Mouse (Mus musculus) heart, embryonic 11.5 days (tissue): Measurements from ENCODE around the gene Asna1. TPM values are rescaled to one million over a fixed set of nuclear protein-coding genes. Genes with fewer than 3 reads are reported as not detected.

Experiments used
- ATAC-seq: fragments of 200-750 bp; cut with Nextera tagmentation; replicated peaks from 2 replicates; pipeline ENCODE4 v1.8.0; 2017; ENCODE audit warnings: moderate library complexity; ENCODE audit not compliant: insufficient number of reproducible peaks, low FRiP score, low TSS enrichment
- H3K27ac ChIP-seq: fragments of 300-500 bp; sonication (generic); 2 replicates; pipeline ENCODE4 v1.5.1; 2014; ENCODE audit warnings: mild to moderate bottlenecking, low read depth, low read length
- H3K27me3 ChIP-seq: fragments of 300-500 bp; sonication (generic); 2 replicates; pipeline ENCODE4 v1.6.1; 2014; ENCODE audit warnings: mild to moderate bottlenecking, low read length, mixed read lengths; ENCODE audit not compliant: control insufficient read depth, insufficient read depth
- H3K36me3 ChIP-seq: fragments of 300-500 bp; sonication (generic); 2 replicates; pipeline ENCODE4 v1.6.1; 2014; ENCODE audit warnings: mild to moderate bottlenecking, low read length, moderate library complexity, mixed read lengths; ENCODE audit not compliant: control insufficient read depth, insufficient read depth
- H3K4me1 ChIP-seq: fragments of 300-500 bp; sonication (generic); 2 replicates; pipeline ENCODE4 v1.6.1; 2014; ENCODE audit warnings: low read length; ENCODE audit not compliant: control insufficient read depth, insufficient read depth
- H3K4me2 ChIP-seq: fragments of 300-500 bp; sonication (generic); 2 replicates; pipeline ENCODE4 v1.6.1; 2014; ENCODE audit warnings: mild to moderate bottlenecking, moderate library complexity
- H3K4me3 ChIP-seq: fragments of 300-500 bp; sonication (generic); 2 replicates; pipeline ENCODE4 v1.5.1; 2014; ENCODE audit warnings: low read depth, low read length
- H3K9ac ChIP-seq: fragments of 300-500 bp; sonication (generic); 2 replicates; pipeline ENCODE4 v1.6.1; 2014; ENCODE audit warnings: mild to moderate bottlenecking, low read depth, low read length, moderate library complexity
- H3K9me3 ChIP-seq: fragments of 300-500 bp; sonication (generic); replicated peaks from 2 replicates; pipeline ENCODE4 v1.6.1; 2016; ENCODE audit warnings: low read length; ENCODE audit not compliant: control insufficient read depth
- WGBS: fragments of 180-500 bp; shearing (Covaris S2); extraction: QIAGEN DNeasy Blood & Tissue Kit; methylation state at CpG from one replicate; pipeline ENCODE4 v1.1.7; 2014; ENCODE audit not compliant: insufficient replicate concordance; 5-methylcytosine and 5-hydroxymethylcytosine counted together
- polyA plus RNA-seq: library from polyadenylated mRNA; unstranded; fragments of >200 nt; fragmentation: Nextera tagmentation; extraction: Ambion mirVana; gene quantifications from 2 replicates; pipeline ENCODE4 v1.2.1, GENCODE M21; 2014

Asna1 gene
- polyA plus RNA-seq, 1 experiment from 2014 or later: 118 TPM

DNA sequence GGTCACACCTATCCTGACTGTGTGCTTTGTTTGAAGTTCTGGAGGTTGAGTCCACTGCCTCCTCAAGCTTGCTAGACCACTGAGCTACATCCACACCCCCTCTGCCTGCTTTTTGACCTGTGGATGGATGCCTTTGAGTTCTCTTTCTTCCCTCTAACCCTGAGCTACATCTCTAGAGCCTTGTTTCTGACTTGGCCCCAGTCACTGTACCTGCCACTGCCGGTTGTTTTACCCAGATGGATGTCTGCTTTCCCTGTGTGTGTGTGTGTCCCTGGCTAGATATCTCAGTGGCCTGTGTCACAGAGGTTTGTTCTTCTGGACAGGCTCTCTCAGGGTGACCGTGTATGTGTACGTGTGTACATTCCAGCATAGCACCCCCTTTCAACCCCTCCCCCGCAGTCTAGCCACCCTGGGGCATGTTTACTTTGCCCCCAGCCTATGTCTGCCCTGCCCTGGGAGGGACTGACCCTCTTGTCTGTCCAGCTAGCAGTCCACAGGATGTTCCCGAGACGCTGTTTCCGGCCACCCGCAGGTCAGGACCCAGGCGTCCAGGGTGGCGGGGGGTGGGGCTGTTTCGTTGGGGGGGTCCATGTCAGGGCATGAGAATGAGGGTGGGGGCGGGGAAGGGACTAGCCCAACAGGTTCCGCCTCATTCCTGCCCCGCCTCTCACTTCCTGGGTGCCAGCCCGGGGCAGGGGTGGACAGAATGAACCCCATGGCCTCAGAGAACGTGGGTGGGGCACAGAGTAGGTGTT is 40.6 kb downstream of the Asna1 start:
- Histone ChIP-seq H3K9ac (peak overlapping the region; percentile 52), H3K27me3 (0 out of 2 replicates have a peak, but pooled peaks cover 3% of the 10 kb centered on the region), H3K9me3 (no peaks in the 10 kb centered on the region), H3K4me3 (peak overlapping the region; percentile 56), H3K36me3 (no peaks in the 10 kb centered on the region), H3K27ac (peak overlapping the region; percentile 74), H3K4me2 (peak overlapping the region; percentile 98), H3K4me1 (peaks cover 44% of the 10 kb centered on the region)
- ATAC-seq: 0 out of 2 replicates have a peak, but pooled peaks have one; percentile 5
- 6% methylated on average over 16 of the region's 16 CpGs for WGBS

DNA sequence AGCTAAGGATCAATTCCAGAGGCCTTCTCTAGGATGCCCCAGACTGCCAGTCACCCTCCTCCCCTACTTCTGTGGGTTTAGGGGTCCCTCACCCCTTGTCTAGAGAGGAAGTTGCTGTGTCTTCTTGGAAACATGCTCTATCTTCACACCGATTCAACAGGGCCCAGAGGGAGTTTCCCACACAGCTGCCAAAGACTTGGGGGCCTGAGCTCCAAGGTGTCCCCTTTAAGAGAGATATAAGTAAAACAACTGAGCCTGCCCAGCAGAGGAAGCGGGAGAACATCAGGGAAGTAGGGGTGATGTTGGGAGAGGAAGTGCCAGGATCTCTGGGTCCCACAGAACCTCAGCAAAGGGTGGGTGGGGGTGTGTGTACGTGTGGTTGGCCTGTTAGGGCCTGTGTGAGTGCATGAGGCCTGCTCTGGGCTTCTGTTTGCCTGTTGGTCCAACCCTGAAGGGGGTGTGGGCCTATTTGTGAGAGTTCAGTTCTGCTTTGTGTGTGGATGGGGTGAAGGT is 42.5 kb downstream of the Asna1 start:
- no peak overlapping the region for H3K4me3 ChIP-seq
- H3K27ac ChIP-seq: no peak overlapping the region
- ATAC-seq: no peak
- no peaks in the 10 kb centered on the region for H3K9me3 ChIP-seq
- no peaks in the 10 kb centered on the region for H3K36me3 ChIP-seq
- H3K9ac ChIP-seq: no peak overlapping the region
- no peak overlapping the region for H3K4me2 ChIP-seq
- WGBS: 50% methylated on average over 3 of the region's 3 CpGs
- H3K4me1 ChIP-seq: peaks cover 57% of the 10 kb centered on the region
- 0 out of 2 replicates have a peak, but pooled peaks cover 3% of the 10 kb centered on the region for H3K27me3 ChIP-seq

DNA sequence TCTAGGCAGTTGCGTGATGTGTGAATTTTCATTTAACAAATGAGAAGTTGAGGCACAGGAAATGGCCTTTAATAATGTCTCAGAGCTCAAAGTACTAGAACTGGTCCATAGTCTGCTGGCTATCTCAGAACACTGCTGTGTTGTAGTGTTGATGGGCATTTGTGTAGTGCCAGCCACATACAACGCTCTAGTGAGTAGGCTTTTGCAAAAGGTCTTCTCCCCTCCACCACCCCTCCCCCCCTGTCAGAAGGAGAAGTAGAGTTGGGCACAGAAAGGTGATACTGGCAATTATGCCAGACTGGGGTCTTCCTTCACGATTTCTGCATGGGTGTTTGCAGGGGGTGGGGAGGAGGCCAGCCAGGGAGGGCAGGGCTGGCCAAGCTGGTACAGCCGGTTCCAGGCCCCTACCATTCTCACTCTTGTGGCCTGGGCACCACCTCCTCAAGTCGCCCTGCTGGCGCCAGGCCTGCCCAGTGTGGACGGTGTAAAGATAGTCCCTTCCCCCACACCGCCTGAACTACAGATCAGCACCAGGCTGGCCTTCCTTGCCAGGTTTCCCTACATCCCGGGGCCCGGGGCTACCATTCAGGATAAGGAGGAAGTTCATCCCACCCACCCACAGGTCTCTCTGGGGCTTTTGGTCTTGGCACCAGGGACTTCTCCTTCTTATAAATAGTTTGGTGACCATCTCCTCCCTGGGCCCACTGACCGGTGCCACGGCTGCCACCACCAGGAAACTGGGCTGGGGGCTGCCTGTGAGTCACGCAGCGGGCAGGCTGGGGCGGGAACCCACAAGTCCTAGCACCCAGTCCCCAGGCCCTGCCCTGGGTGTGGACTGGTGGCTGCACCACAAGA is 43.2 kb downstream of the Asna1 start:
- H3K27ac ChIP-seq: no peak overlapping the region
- peaks cover 58% of the 10 kb centered on the region for H3K4me1 ChIP-seq
- H3K4me3 ChIP-seq: no peak overlapping the region
- WGBS: 75% methylated on average over 15 of the region's 15 CpGs
- H3K36me3 ChIP-seq: no peaks in the 10 kb centered on the region
- H3K4me2 ChIP-seq: no peak overlapping the region
- 0 out of 2 replicates have a peak, but pooled peaks cover 3% of the 10 kb centered on the region for H3K27me3 ChIP-seq
- no peak for ATAC-seq
- H3K9ac ChIP-seq: no peak overlapping the region
- no peaks in the 10 kb centered on the region for H3K9me3 ChIP-seq

DNA sequence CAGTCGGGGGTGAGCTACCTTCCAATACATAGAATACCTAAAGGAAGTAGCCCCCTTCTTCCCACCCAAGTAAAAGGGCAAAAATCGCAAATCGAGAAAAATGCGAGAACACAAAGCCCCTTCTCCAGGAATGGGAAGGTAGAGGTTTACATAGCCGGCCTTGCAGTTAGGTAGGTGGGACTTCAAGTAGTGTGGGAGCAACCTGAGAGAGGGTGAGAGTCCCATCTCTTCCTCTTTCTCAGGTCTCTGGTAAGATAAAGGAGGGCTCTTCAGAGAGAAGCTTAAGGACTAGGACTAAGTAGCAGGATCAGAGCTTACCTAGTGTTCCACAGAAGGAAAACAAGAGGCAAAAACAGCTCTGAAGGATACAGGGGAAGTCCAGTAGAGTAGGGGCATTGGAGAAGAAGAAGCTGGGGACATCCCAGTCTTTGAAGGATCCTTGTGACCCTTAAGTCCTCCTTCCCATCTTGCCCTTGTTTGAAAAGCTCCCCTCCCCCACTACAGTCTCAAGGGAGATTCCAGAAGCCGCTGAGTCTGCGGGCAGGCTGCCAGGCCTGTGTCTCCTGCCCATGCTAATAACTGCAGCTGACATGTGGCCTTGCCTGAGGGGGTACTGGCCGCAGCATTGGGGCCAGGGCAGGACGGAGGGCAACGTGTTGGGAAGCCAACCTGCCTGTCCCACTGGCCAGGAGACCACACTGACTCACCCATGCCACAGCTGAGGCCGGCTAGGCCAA is 44.3 kb downstream of the Asna1 start:
- H3K4me2 ChIP-seq: peak overlapping the region; percentile 98
- H3K9ac ChIP-seq: 0 out of 2 replicates have a peak overlapping the region, but pooled peaks have one; percentile 3
- no peak for ATAC-seq

DNA sequence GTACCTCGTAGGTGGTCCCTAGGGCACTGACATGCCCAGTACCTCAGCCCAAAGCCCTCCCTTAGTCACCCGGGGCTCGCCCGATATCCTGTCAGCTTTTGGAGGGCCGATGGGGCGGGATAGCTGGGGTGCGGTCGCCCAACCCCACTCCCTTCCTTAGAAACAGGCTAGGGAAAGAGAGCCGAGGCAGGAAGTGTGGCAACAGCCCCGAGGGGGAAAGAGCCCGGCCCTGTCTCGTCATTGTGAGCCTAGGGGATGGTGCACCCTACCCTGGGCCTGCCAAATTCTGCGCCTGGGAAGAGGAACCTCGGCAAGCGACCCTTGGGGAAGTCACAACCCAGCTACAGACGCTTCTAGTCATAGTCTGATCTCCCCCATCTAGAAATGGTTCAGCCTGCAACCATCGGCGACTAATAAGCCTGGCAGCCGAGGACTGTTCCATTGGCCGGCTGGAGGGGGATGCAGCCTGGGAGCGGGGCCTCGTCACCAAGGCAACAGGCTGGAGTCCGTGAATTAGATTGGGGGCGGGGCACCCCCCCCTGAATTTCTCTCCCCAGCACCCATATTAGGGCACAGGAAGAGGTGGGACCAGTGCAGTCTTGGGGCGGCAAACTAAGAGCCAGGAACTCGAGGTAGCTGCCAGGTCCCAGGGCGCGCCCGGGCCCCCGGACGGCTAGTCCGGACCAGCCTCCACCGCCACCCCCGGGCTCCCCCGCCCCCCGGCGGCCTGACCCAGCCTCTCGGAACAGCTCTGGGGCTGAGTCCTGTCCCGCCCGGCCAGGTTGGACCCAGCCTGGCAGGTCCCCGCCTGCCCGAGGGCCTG is 45.3 kb downstream of the Asna1 start:
- peak overlapping the region; percentile 98 for H3K4me2 ChIP-seq
- peak overlapping the region; percentile 42 for H3K4me3 ChIP-seq
- H3K27me3 ChIP-seq: 0 out of 2 replicates have a peak, but pooled peaks cover 3% of the 10 kb centered on the region
- ATAC-seq: peak; percentile 11; the same call in 1 of the 2 replicates
- WGBS: 2% methylated on average over 39 of the region's 42 CpGs
- 0 out of 2 replicates have a peak overlapping the region, but pooled peaks have one; percentile 30 for H3K27ac ChIP-seq
- peak overlapping the region; percentile 67 for H3K9ac ChIP-seq
- H3K36me3 ChIP-seq: no peaks in the 10 kb centered on the region
- H3K4me1 ChIP-seq: peaks cover 50% of the 10 kb centered on the region
- H3K9me3 ChIP-seq: no peaks in the 10 kb centered on the region

More for the DNA sequence above, 44.3 kb downstream of the Asna1 start:
- Histone ChIP-seq H3K27me3 (0 out of 2 replicates have a peak, but pooled peaks cover 3% of the 10 kb centered on the region), H3K9me3 (no peaks in the 10 kb centered on the region), H3K4me3 (no peak overlapping the region), H3K4me1 (peaks cover 54% of the 10 kb centered on the region), H3K27ac (no peak overlapping the region; the same call in 1 of the 2 replicates), H3K36me3 (no peaks in the 10 kb centered on the region)
- whole genome bisulfite sequencing: 36% methylated on average over 11 of the region's 11 CpGs

DNA sequence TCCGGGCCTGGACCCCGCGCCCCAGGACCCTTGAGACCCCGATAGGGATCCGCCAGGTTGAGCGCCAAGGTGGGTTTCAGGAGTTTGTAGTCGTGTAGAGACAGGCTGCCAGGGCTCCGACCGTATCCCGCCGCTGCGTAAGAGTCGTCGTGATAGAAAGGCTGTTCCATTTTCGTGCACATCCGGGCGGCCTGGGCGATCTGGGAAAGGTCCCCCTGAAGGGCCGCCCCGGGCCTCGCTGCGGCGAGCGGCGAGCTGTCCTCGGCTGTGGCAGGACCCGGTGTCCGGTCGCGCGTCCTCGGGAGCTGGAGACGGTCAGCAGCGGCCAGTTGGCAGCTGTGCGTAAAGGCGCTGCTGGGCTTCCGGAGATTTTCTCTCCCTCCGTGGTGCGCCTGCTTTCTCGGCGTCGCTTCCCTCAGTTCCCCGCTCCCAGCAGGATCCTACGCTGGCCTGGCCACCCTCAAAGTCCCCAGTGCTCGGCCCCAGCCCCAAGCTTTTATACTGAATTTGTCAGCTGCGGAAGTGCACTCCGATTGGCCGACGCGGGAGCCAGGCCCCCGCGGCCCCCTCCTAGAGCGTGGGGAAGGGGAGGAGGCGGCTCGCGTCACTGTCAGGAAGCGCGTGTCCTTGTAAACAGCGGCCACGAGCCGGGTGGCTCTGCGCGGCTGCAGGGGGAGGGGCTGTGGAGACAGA is 46.7 kb downstream of the Asna1 start, which contains the start of gene Junb:
TSS of gene Junb (minus strand) at position 471 of the 693 bp plus-strand sequence.
- Histone ChIP-seq H3K9ac (peak within 1 kb of the TSS; percentile 78), H3K4me2 (peak within 1 kb of the TSS; percentile 98), H3K27me3 (0 out of 2 replicates have a peak, but pooled peaks cover 3% of the 10 kb centered on the region), H3K4me1 (peaks cover 43% of the 10 kb centered on the region), H3K36me3 (no peaks in the 10 kb centered on the region), H3K9me3 (no peaks in the 10 kb centered on the region), H3K27ac (peak within 1 kb of the TSS; percentile 79), H3K4me3 (peak within 1 kb of the TSS; percentile 60)
- 1% methylated on average over 63 of the region's 63 CpGs for WGBS
- peak; percentile 60 for ATAC-seq
